Mouse (Mus musculus) layer of hippocampus, adult 18-20 months (tissue): ENCODE results near the gene Plet1. TPM values are rescaled to one million over a fixed set of nuclear protein-coding genes. Genes with fewer than 3 reads are reported as not detected.
A peak's percentile ranks its signal among the peaks of the same experiment; 100 is the strongest.

ENCODE experiments used
- DNase-seq, 2 experiments: peaks; one replicate each; pipeline ENCODE4 v3.0.0; 2022; ENCODE audit warnings: low spot score in 2 of 2
- total RNA-seq, 2 experiments: library from RNA; stranded (reverse); gene quantifications; 2 replicates each; pipeline ENCODE4 v1.2.3; 2021

The Plet1 gene
- total RNA-seq, 2 experiments from 2014 or later = 0.25 TPM; not detected in 1

DNA sequence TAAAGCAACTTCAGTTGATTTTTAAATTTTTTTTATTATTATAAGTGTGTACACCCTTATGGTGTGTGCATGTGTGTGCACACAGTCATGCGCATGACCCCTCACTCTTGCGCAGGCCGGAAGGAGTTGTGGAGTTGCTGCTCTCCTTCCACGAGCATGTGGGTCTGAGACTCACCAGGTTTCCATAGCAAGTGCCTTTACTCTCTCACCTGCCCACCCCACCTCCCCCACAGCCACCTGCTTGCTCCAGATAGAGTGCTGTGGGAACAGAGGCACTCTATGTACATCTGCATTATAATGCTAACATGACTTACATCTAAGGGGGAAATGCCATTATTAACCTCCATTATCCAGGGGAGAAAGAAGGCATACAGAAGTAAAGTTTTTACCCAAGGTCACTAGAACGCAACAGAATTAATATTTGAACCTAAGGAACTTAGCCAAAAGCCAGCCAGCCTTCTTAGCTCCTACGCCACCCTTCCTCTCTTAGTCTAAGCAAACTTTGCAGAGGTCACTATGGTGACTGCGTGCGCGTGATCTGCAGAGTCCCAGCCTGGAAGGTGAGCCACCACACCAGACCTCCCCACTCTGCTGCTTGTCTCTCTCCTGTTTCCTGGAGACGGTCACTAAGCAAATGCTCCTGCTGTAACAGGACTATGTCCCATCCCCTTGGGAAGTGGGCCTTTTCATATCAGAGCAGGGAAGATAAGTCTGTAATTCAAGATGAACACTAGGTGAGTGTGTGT, 1.3 kb downstream of the Plet1 start:
- no peak for DNase-seq

DNA sequence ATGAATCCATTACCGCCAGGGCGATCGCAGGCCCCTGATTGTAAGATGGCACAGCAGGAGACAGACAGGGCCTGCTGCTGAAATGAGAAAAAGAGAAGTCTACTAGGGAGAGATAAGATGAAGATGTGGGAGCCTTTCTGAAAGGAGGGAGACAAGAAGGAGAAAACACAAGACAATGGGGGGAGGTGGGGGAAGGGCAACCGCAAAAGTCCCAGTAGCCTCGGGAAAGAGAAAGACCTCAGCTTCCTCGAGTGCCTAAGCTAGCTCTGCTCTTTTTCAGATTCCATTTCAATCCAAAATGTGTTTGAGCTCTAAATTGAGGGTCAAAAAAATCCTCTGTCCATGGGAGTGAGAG, 1.8 kb downstream of the Plet1 start:
- no peak for DNase-seq

DNA sequence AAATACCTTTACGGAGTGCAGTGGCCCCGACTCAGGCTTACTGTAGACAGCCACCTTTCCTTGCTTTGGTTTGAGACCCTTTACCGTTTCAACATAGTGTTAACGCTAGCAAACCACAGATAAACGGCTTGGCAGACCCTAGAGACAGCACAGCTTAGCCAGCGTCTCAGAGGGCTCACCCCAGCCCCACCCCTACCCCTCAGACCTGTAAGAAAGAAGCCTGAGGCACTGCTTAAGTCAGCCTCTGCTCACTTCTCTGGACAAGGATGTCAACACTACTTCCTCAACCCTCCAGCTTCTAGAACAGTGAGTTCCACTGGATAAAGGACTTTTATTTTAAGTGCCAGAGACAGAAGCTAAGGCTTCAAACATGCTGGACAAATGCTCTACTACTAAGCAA, 2.2 kb downstream of the Plet1 start:
- DNase-seq = no peak

DNA sequence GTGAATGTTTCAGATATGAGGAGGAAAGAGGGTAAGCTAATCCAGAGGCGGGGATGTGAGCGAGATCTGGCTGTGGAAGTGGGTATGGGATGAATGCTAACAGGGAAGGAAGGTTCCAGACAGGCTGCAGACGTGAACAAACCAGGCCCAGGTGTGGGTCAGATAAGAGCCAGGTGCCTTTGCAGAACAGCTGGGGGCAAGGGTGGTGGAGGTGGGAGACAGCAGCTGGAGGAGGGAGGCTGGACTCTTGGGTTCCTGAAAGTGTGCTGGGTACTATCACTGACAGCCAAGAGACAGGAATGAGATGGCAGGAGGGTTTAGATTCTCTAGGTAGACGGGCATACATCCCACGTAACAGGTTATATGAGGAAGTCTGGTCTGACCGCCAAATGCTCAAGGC, 2.8 kb downstream of the Plet1 start:
- DNase-seq = no peak

DNA sequence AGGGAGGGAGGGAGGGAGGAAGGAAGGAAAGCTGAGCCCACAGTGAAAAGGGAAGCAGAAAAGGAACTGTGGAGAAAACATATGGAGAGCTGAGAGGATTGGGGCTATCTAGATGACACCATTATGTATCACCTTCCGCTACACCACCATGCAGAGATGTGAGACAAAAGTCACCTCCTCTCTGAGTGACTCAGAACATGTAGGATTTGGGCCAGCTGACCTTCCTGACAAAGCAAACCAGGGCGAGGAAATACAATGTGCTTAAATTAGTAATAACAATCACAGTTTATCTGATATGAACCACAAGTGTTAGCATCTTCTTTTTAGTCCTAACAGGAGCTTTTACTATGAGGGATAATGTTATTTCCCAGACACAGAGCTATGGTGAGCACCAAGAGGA, 3.2 kb downstream of the Plet1 start:
- no peak for DNase-seq

DNA sequence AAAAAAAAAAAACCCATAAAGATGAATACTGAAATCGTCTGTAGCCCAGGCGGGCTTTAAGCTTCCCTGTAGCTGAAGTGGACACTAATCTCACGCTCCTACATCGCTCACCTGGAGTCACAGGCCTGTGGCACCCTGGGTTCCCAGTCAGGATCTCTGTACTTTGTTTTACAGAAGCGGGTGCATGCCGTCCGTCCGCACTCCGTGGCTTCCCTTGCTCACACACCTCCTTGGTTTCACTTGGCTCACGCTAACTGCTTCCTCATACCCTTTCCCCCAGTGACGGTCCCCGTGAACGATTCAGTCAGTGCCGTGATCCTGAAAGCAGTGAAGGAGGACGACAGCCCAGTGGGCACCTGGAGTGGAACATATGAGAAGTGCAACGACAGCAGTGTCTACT, 4.5 kb downstream of the Plet1 start:
- no peak for DNase-seq

DNA sequence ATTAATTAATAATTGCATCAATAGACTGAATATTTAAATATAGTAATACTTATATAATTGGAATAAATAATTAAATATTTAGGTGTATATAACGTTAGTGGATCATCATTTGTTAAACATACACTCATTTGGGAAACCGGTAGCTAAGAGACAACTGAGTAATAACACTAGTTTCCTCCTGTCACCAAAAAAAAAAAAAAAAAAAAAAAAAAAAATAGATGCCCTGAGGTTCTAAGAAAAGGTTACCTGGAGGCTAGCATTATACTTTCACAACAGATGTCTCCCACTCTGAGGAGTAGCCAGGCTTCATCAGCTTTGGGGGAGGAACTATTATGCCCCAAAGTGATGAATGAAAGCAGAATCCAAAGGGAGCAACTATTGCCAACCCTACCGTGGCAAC, 5.5 kb downstream of the Plet1 start:
- no peak for DNase-seq

DNA sequence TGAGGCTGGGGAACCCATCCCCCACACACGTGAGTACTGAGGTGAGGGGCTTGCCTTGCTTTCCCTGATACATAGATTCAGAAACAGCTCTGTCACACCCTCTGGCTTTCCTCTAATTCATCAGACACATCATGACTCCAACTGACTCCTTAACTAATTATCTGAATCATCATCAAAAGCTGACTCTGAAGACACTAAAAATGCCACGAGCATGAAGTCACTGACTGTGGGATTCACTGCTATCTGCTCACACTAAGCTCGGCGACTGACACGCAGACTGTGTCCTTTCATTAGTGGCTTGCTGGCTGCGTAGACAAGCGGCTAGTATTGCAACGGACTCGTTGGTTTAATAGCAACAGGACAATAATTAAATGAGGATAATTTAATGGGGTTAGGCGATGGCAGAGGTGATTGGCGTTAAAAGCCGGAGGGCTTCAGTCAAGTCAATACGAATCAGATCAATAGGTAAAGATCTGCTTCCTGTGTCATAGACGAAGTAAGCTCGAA, 6.2 kb downstream of the Plet1 start:
- DNase-seq = no peak

DNA sequence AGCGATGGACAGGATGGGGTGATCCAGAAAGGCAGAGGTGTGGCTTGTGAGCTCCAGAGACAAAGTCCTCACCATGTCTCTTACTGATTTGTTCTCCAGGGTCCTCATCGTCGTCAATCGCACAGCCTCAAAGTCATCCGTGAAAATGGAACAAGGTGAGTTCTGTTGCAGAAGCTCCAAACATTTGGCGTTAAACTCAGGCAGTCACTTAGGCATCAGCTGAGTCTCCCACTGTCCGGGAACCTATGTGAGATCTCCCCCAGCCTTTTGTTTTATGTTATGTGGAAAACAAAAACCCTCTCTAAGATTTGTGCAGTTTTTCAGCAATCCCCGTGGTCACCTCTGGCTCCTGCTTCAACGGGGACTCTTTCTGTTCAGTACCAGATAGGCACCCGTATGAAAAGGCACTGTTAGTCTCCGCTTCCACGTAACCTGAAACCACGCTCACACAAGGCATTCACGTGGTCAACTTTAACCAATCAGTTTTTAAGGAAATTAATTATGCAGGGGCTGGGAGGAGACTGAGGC, 6.7 kb downstream of the Plet1 start:
- peak in 1 of 2 experiments; percentile 5 for DNase-seq

DNA sequence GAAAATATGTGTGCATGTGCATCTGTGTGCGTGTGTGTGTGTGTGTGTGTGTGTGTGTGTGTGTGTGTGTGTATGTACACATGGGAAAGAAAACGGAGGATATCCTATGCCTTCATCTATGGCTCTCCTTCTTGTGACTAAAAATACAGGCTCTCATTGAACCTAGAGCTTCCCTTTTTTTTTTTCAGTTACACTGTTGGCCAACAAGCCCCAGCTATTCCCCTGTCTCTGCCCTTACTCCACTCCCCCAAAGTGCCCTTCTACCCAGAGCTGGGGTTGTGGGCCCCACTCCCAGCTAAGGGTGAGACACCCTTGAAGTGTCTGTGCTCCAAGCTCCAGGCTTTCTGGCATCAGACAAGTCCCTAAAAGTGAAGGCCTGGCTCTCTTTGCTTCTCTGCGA, 8.6 kb downstream of the Plet1 start:
- no peak for DNase-seq

DNA sequence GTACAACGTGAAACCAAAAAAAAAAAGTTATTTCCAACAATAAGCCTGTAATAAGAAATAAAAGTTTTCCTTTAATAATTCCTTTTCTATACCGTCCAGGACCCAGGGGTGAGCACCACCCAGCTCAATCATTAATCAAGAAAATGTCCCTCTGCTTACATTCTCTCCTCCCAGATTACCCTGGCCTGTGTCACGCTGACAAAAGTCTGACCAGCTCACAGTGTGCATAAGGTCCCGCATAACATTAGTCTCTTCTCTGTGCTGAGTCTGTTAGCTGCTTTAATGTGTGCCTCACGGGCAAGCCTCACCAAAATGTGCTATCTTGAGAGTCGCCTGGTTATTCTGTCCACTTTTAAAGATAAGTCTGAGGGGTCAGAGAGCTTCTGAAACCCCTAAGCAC, 11.1 kb downstream of the Plet1 start:
- no peak for DNase-seq

DNA sequence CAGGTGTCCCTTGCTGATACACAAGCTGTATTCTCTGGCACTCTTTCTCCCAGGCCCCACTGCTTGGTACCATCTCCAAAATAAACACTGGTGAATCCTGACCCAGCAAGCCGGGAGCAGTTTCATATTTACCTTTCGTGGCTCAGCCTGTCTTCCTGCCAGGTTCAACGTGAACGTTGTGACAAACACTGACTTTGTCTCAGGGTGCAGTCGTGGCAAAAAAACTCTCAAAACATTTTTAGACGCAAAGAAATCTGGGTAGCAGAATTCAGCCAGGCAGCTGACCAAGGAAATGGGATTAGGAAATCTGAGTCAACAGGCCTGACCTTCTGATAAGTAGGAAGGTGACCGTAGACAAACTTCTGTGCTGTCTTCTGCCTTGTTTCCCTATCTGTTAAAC, 13.2 kb downstream of the Plet1 start:
- DNase-seq = no peak

DNA sequence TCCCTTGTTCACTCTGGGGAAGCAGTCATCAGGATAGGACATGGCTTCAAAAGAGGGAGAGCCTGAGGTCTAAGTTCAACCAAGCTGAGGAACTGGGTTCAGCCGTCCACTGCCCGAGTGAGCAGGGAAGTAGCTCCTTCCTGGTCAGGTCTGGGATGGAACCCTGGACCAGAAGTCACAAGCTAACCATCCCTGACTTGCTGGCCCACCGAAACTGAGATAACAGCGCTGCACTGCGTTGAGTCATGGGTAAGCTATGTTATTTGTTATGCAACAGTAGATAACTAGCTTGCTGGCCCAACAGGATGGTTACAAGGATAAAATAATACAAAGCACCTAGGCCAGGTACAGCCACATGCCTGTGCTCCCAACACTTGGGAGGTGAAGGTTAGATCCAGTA, 21.1 kb downstream of the Plet1 start:
- no peak for DNase-seq

DNA sequence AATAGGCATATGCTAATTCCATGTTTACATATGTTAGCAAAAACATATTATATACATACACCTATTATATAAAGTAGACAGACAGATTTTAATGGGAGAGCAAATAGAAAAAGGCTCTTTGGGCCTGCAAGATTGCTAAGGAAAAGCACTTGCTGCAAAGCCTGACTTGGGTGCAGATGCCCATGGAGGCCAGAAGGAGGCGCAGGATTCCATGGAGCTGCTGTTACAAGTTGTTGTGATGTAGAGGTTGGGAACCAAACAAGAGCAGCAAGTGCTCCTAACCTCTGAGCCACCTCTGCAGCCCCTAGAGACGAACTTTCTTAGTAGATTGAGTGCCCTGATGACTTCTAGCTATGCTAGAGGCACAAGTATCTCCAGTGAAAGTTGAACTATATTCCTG, 24.5 kb downstream of the Plet1 start:
- no peak for DNase-seq

DNA sequence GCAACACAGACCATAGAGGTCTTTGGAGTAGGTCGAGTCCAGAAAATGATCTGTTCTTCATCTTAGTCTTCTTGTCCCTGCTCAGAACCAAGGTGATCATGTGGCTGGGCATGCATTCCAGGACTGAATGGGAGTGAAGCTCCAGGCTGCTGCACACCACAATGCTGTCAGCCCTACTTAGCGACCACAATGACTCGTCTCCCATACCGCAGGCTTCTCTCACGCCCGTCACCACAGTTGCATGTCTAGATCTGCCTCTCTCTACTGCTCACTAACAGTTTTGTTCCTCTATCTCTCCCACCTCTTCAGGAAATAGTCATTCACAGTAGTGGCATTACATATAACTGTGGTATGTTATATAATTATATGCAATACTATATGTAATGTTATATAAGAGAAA, 26.4 kb downstream of the Plet1 start:
- no peak for DNase-seq

DNA sequence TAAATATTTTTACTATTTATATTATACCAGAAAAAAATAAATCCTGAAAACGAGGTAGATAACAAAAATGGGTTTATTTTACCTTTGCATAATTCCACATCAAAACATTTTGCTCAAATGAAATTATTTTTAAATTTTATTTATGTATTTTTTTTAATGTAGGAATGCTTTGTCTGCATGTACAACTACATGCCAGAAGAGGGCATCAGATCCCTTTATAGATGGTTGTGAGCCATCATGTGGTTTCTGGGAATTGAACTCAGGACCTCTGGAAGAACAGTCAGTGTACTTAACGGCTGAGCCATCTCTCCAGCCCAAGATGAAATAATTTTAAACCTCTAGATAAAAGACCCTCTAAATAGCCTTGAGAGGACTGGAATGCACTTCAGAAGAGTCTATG, 27.2 kb downstream of the Plet1 start:
- no peak for DNase-seq

DNA sequence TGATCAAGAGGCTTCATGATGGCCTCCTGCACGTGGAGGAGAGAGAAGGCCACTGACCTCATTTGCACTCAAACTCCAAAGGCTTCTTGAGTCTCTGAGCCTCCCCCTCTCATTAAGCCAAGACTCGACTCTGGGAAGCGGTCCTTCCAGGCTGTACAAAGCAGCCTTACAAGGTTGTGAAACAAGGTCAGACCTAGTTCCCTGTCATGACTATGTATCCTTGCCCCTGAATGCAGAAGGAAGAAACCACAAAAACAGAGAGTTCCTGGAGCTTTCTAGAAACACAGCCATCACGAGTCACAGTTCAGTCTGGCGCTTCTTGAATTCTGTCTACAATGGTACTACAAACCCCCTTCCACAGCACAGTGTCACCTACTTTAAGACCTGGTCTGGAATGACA, 28.2 kb downstream of the Plet1 start:
- no peak for DNase-seq

DNA sequence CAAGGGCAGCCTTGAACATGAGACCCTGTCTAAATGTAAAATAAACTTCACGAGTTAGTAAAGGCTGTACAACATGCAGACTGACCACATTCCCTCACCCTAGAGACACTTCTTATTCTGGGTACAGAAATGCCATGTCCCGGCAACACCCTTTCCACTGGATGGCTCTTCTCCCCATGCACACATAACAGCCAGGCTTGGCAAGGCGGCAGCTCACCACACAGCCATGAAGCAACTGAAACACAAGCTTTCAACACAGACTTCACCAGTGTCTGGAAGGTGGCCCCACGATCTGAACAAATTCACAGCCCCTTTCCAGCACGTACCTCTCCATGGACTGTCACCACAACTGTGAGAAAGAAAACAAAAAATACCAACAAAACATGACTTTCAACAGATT, 30.6 kb downstream of the Plet1 start:
- no peak for DNase-seq

DNA sequence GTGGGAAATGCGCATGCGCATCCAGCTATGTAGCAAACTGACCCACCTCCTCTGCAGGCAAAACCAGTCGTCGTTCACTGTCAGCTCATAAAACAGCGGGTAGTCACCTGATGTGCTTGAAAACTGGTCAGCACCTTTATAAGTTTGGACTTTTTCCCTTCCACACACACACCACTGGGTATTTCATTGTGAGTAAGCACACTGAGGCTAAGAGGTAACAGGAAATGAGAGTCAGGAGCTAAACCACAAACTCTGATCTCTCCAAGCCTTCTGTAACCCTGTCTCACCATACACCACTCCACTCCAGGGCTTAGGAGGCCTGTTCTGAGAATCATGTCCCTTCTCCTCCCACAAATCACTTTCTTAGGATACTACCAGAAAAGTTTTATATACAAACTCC, 31.3 kb downstream of the Plet1 start:
- DNase-seq = no peak

DNA sequence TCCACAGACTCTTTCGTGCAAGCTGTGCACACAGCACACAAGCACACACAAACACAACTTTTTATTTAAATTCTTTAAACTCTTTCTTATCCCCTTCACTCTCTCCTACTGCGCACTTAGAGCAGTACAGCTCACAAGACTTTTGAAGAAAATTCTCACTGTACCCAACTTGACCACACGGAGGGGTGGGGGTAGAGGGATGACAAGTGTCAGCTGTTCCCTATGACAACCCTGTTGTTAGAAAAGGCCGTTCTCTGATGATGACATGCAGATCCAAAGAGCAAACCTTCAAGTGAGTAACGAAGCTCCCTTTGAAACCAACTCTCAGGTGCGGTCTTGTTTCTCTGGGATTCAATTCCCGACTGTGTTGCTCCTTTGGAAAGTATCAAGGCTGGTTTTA, 33.5 kb downstream of the Plet1 start:
- no peak for DNase-seq

DNA sequence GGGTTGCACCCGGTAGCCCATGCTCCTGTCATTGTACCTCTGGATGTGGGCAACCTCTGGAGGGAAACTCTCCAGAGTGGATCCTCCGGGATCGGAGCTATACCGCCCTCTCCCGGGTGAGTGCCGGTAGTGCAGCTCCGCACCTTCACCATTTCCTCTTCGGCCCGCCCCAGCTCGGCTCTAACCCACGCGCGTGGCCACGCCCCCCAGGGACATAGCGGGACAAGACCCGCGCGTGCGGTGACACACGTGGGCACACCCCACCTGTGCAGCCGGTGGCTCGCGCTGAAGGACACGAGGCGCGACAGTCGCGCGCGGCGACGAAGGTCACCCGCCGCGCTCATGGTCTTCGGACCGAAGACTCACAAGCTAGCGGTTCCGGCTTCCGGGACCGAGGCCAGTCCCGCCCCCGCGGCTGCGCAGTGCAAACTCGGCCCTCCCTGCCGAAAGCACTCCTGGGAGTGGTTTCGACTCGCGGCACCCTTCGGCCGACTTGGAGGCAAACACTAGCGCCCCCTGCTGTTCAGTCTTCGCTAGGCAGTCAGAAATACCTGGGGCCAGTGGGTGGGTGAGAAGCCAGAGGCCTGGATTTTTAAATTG, 34.1 kb downstream of the Plet1 start, which contains the start of gene Pts:
Gene Pts, minus strand, starts transcription at position 432 of the 600 bp plus-strand sequence.
- peak; percentile 96 to 97 for DNase-seq

DNA sequence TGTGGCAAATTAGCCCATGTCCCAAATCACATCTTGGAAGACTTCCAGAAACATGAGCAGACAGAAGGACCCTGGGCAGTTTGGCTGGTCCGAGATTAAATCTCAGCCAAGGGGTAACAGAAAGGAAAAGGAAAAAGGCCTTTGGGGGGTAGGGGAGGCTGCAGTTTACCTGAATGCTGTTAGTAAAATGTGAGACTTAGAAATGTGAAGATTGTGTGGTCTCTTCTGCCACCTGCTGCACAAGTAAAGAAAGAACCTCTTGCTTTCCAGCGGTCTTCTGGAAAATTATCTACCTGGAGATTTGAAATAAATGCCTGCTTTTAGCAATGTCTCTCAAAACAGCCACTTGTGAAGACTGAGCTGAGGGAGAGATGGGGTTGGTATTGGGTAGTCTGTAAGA, 36.6 kb downstream of the Plet1 start:
- DNase-seq = peak in 1 of 2 experiments; percentile 51

DNA sequence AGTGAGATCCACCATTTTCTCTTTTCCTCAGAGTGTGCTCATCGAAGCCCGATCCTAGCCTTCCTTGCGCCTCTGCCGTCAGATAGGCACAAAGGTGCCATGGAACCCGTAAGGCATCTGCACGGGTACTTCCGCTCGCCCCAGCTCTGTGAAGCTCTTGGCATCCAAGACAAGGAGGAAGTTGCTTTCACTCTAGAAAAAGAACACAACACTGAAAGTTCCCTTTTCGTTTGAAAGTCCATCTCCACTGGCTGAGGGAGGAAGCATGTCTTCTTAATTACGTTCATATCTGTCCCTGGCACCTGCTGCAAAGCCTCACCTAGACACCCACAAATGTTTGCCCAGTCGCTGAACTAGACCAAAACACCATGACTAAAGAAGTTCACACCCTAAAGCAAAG, 39.0 kb downstream of the Plet1 start:
- DNase-seq = no peak
